Mouse (Mus musculus): ENCODE measurements at regions not wholly inside any gene's neighbourhood (a gene's known extent, or its start where the extent isn't known, plus 50 kb on each side); places are given as distances from the start of the nearest gene placed in this dataset.

DNA sequence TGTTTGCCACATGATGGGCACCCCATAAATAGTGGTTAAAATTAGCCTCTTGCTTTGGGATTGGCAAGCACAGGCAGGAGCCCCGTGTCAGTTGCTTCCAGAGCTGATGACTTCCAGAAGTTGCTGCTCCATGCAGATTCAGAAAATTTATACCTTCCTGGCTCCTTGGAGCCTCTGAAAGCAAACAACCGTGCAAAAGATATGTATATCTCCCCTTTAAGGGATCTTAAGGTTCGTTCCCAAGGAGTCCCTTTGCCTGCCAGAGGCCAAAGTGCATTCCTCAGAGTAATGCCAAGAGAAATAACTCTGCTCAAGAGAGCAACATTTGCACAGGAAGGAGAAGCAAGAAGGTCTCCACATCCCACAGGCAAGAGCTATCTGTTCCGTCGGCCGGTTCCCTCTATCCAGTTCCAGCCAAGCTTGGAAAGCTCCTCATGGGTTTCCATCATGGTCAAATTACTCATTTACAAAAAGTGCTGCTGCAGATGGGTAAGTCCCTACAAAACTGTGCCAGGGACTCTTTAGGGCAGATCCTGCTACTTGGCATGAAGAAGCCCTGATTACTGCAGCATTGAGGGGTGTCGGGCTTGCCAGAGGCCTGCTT, 608.4 kb upstream of the Cdh5 start:
- Histone ChIP-seq H3K27ac (ENCODE audit: insufficient read depth, low read length) (no peak overlapping the region), H3K4me1 (ENCODE audit: control insufficient read depth, insufficient read depth, low read length) (no peaks in the 10 kb centered on the region)
- TF ChIP-seq CTCF (IDR thresholded peaks at IDR 0.05; ENCODE audit: extremely low read depth, insufficient read depth, low read length) (no peak), POLR2A (IDR thresholded peaks at IDR 0.05; ENCODE audit: extremely low read depth, insufficient read depth, low read length) (no peak)

GRCm38 (mm10) chr8:103493932-103494493, 607.4 kb upstream of the Cdh5 start:
- TF ChIP-seq POLR2A (IDR thresholded peaks at IDR 0.05; ENCODE audit: extremely low read depth, insufficient read depth, low read length) (no peak), CTCF (IDR thresholded peaks at IDR 0.05; ENCODE audit: extremely low read depth, insufficient read depth, low read length) (no peak)
- H3K4me1 ChIP-seq (ENCODE audit: control insufficient read depth, insufficient read depth, low read length): no peaks in the 10 kb centered on the region

More for the DNA sequence above, 608.4 kb upstream of the Cdh5 start:
- no peak overlapping the region for H3K4me3 ChIP-seq (ENCODE audit: insufficient read depth, low read length)

GRCm38 (mm10) chr8:103494670-103495069, 606.8 kb upstream of the Cdh5 start:
- no peak overlapping the region for H3K4me3 ChIP-seq (ENCODE audit: insufficient read depth, low read length)
- no peak overlapping the region for H3K27ac ChIP-seq (ENCODE audit: insufficient read depth, low read length)
- H3K4me1 ChIP-seq (ENCODE audit: control insufficient read depth, insufficient read depth, low read length): no peaks in the 10 kb centered on the region
- no peak for TF ChIP-seq POLR2A (IDR thresholded peaks at IDR 0.05; ENCODE audit: extremely low read depth, insufficient read depth, low read length)
- TF ChIP-seq CTCF (IDR thresholded peaks at IDR 0.05; ENCODE audit: extremely low read depth, insufficient read depth, low read length): no peak

More at GRCm38 (mm10) chr8:103493932-103494493, 607.4 kb upstream of the Cdh5 start:
- Histone ChIP-seq H3K27ac (ENCODE audit: insufficient read depth, low read length) (no peak overlapping the region), H3K4me3 (ENCODE audit: insufficient read depth, low read length) (no peak overlapping the region)

DNA sequence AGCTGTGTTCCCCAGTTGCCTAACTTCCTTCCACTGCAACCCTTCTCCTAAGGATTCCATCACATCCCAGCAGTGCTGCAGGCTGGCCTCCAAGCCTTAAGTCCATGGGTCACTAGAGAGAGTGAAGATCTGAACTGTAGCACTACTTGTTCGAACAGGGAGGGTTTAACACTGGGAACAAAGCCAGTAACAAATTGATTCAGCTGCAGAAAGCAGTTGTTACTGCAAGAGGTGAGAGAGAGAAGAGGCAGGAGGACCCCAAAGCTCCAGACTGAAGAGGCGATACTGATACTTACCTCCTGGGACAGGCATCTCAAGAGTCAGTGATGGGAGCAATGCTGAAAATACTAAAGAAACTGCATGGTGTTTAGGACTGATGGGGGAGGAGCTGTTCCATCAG, 600.1 kb upstream of the Cdh5 start:
- no peaks in the 10 kb centered on the region for H3K4me1 ChIP-seq (ENCODE audit: control insufficient read depth, insufficient read depth, low read length)
- no peak overlapping the region for H3K27ac ChIP-seq (ENCODE audit: insufficient read depth, low read length)
- TF ChIP-seq CTCF (IDR thresholded peaks at IDR 0.05; ENCODE audit: extremely low read depth, insufficient read depth, low read length) (no peak), POLR2A (IDR thresholded peaks at IDR 0.05; ENCODE audit: extremely low read depth, insufficient read depth, low read length) (no peak)
- H3K4me3 ChIP-seq (ENCODE audit: insufficient read depth, low read length): no peak overlapping the region

DNA sequence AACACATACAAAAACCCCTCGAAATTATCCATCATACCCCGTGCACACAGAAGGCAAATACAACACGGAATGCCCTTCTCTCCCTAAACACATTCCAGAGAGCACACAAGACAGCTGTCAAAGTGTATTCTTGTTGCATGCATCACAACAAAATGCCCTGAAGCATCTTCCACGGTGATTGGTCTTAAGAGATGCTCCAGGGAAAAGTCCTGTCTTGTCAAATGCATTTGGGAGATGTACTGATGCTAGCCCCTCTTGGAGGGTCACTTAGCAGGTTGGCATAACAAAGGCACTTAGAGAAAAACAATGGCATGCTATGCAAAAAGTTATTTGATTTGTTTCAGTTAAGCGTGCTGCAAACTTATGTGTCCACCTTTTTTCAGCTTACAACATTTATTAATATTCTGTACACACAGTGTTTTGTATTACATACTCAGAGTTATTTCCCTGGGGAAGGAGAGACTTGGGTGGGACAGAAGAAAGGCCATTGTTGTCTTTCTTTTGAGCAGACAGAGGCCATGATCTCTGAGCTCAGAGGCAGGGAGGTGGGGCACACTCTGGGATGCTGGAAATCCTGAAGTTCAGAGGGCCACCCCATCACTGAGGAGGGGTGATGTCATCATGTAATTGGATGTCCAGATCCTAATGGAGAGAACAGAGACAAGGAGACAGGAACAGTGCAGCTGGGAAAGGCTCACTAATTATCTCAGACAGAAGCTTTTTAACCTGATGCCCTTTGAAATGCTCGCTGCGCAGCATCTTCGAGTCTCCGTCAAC, 598.2 kb upstream of the Cdh5 start:
- no peak overlapping the region for H3K27ac ChIP-seq (ENCODE audit: insufficient read depth, low read length)
- H3K4me3 ChIP-seq (ENCODE audit: insufficient read depth, low read length): no peak overlapping the region
- TF ChIP-seq POLR2A (IDR thresholded peaks at IDR 0.05; ENCODE audit: extremely low read depth, insufficient read depth, low read length) (no peak), CTCF (IDR thresholded peaks at IDR 0.05; ENCODE audit: extremely low read depth, insufficient read depth, low read length) (no peak)
- no peaks in the 10 kb centered on the region for H3K4me1 ChIP-seq (ENCODE audit: control insufficient read depth, insufficient read depth, low read length)

DNA sequence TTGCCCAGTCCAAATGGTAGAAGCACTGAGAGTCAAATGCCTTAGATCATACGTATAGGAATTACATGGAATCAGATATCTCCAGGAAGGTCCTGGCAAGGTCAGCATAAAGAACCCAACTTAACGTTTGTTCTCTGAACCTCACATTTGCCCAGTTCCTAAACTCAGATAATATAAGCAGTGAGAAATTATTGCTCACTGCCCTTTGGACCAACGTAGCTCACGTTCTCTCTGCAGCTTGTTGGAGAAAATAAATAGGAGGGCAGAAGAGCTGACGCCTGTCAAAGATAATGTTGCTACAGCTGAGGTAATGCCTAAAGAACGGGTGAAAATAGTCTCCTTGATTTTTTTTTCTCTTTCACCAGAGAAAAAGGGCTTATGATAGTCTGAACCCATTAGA, 595.1 kb upstream of the Cdh5 start:
- Histone ChIP-seq H3K4me3 (ENCODE audit: insufficient read depth, low read length) (no peak overlapping the region), H3K27ac (ENCODE audit: insufficient read depth, low read length) (no peak overlapping the region), H3K4me1 (ENCODE audit: control insufficient read depth, insufficient read depth, low read length) (no peaks in the 10 kb centered on the region)
- no peak for TF ChIP-seq POLR2A (IDR thresholded peaks at IDR 0.05; ENCODE audit: extremely low read depth, insufficient read depth, low read length)

- Histone ChIP-seq H3K4me3 (ENCODE audit: insufficient read depth, low read length) (no peak overlapping the region), H3K4me1 (ENCODE audit: control insufficient read depth, insufficient read depth, low read length) (no peaks in the 10 kb centered on the region), H3K27ac (ENCODE audit: insufficient read depth, low read length) (no peak overlapping the region)
- TF ChIP-seq CTCF (IDR thresholded peaks at IDR 0.05; ENCODE audit: extremely low read depth, insufficient read depth, low read length) (no peak), POLR2A (IDR thresholded peaks at IDR 0.05; ENCODE audit: extremely low read depth, insufficient read depth, low read length) (no peak)
Measured at GRCm38 (mm10) chr8:103507068-103507467, 594.4 kb upstream of the Cdh5 start.

GRCm38 (mm10) chr8:103520141-103520866, 581.1 kb upstream of the Cdh5 start:
- no peak overlapping the region for H3K4me3 ChIP-seq (ENCODE audit: insufficient read depth, low read length)
- TF ChIP-seq CTCF (IDR thresholded peaks at IDR 0.05; ENCODE audit: extremely low read depth, insufficient read depth, low read length): no peak
- TF ChIP-seq POLR2A (IDR thresholded peaks at IDR 0.05; ENCODE audit: extremely low read depth, insufficient read depth, low read length): no peak
- H3K27ac ChIP-seq (ENCODE audit: insufficient read depth, low read length): no peak overlapping the region
- no peaks in the 10 kb centered on the region for H3K4me1 ChIP-seq (ENCODE audit: control insufficient read depth, insufficient read depth, low read length)

DNA sequence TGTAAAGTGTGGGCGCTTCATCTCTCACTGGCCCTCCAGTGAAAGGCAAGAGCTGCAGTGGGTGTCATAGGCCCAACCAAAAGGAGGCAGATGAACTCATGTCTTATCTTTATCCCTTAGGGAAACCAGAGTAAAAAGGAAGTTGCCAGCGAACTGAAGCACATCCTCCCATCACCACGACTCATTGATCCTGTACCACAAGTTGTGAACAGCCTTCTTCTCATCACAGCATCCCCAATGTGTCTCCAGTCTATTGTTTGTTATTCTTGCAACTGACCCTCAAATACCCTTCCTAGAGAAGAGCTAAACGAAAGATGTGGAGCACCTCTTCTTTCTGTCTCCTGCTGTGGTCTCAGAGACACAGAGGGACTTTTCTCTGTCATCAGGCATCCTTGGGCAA, 570.5 kb upstream of the Cdh5 start:
- TF ChIP-seq CTCF (IDR thresholded peaks at IDR 0.05; ENCODE audit: extremely low read depth, insufficient read depth, low read length) (no peak), POLR2A (IDR thresholded peaks at IDR 0.05; ENCODE audit: extremely low read depth, insufficient read depth, low read length) (no peak)
- no peak overlapping the region for H3K4me3 ChIP-seq (ENCODE audit: insufficient read depth, low read length)
- no peaks in the 10 kb centered on the region for H3K4me1 ChIP-seq (ENCODE audit: control insufficient read depth, insufficient read depth, low read length)
- H3K27ac ChIP-seq (ENCODE audit: insufficient read depth, low read length): no peak overlapping the region
